Mouse (Mus musculus) spleen, adult 2 months (tissue): ENCODE results near the gene Gm10306.

Experiments used
- CTCF ChIP-seq: fragments of 200-500 bp; IDR thresholded peaks from 2 replicates; pipeline ENCODE4 v1.5.1; 2011; ENCODE audit warnings: mild to moderate bottlenecking, inconsistent platforms; ENCODE audit not compliant: insufficient read depth, insufficient read length, insufficient replicate concordance; ENCODE audit errors: extremely low read depth
- POLR2A ChIP-seq: fragments of 200-500 bp; IDR thresholded peaks from 2 replicates; pipeline ENCODE4 v1.6.1; 2011; ENCODE audit warnings: low read depth, low read length, inconsistent platforms

GRCm38 (mm10) chr4:94601395-94601794, 45.0 kb downstream of the Gm10306 start:
- TF ChIP-seq CTCF: no peak
- no peak for TF ChIP-seq POLR2A
